Mouse (Mus musculus): ENCODE results near the gene Cct7. TPM values are rescaled to one million over a fixed set of nuclear protein-coding genes. Genes with fewer than 3 reads are reported as not detected.
A peak's percentile ranks its signal among the peaks of the same experiment; 100 is the strongest.

The Cct7 gene
- 100 to 1,000 TPM; 133 to 151 TPM for total RNA-seq (2021)

- intact Hi-C loops (cut with DNase I), result loop anchor here (10.0 kb wide), 2 partner anchors 134 to 464 kb away; partner anchors contain the start of genes Alms1, Nat8f1 and Tprkb
- peak; percentile 98 for DNase-seq (ENCODE audit: low spot score)
Observed at GRCm38 (mm10) chr6:85450697-85451663, at the start of gene Cct7. Gene Cct7, plus strand, starts transcription at chr6:85451514.

GRCm38 (mm10) chr6:85402613-85403012, 48.7 kb upstream of the Cct7 start:
- intact Hi-C loops (cut with DNase I), result no loop called here
- DNase-seq (ENCODE audit: low spot score), result peak; percentile 24

GRCm38 (mm10) chr6:85403039-85403438, 48.3 kb upstream of the Cct7 start:
- intact Hi-C loops (cut with DNase I), result no loop called here
- no peak for DNase-seq (ENCODE audit: low spot score)

- intact Hi-C loops (cut with DNase I), result no loop called here
Observed at GRCm38 (mm10) chr6:85409003-85409402, 42.3 kb upstream of the Cct7 start.

GRCm38 (mm10) chr6:85410771-85411273, 40.5 kb upstream of the Cct7 start:
- DNase-seq (ENCODE audit: low spot score), result peak; percentile 21
- intact Hi-C loops (cut with DNase I), result loop anchor here (1.0 to 5.0 kb wide), 2 partner anchors 149 to 251 kb away; no protein-coding TSS in a partner anchor

More at GRCm38 (mm10) chr6:85409003-85409402, 42.3 kb upstream of the Cct7 start:
- DNase-seq (ENCODE audit: low spot score), result no peak

- no peak for DNase-seq (ENCODE audit: low spot score)
- intact Hi-C loops (cut with DNase I), result no loop called here
Observed at GRCm38 (mm10) chr6:85415829-85416228, 35.5 kb upstream of the Cct7 start.

- intact Hi-C loops (cut with DNase I), result no loop called here
- DNase-seq (ENCODE audit: low spot score), result no peak
Observed at GRCm38 (mm10) chr6:85419150-85419549, 32.2 kb upstream of the Cct7 start.

GRCm38 (mm10) chr6:85423836-85424379, 27.4 kb upstream of the Cct7 start, which contains the start of gene Noto:
Gene Noto, plus strand, starts transcription at chr6:85423886.
- intact Hi-C loops (cut with DNase I), result no loop called here
- DNase-seq (ENCODE audit: low spot score), result no peak

- intact Hi-C loops (cut with DNase I), result no loop called here
- DNase-seq (ENCODE audit: low spot score), result no peak
Observed at GRCm38 (mm10) chr6:85431274-85431841, 20.0 kb upstream of the Cct7 start.

GRCm38 (mm10) chr6:85431842-85432431, 19.4 kb upstream of the Cct7 start, which contains the start of gene Smyd5:
Gene Smyd5, plus strand, starts transcription at chr6:85431989.
- DNase-seq (ENCODE audit: low spot score), result peak; percentile 57
- intact Hi-C loops (cut with DNase I), result no loop called here

GRCm38 (mm10) chr6:85433865-85434264, 17.4 kb upstream of the Cct7 start:
- DNase-seq (ENCODE audit: low spot score), result no peak
- intact Hi-C loops (cut with DNase I), result no loop called here

GRCm38 (mm10) chr6:85436204-85436603, 15.1 kb upstream of the Cct7 start:
- DNase-seq (ENCODE audit: low spot score), result no peak

GRCm38 (mm10) chr6:85436631-85437030, 14.7 kb upstream of the Cct7 start:
- intact Hi-C loops (cut with DNase I), result no loop called here
- no peak for DNase-seq (ENCODE audit: low spot score)

More at GRCm38 (mm10) chr6:85436204-85436603, 15.1 kb upstream of the Cct7 start:
- intact Hi-C loops (cut with DNase I), result no loop called here

GRCm38 (mm10) chr6:85441142-85441541, 10.2 kb upstream of the Cct7 start:
- intact Hi-C loops (cut with DNase I), result no loop called here
- no peak for DNase-seq (ENCODE audit: low spot score)

- intact Hi-C loops (cut with DNase I), result no loop called here
- DNase-seq (ENCODE audit: low spot score), result no peak
Observed at GRCm38 (mm10) chr6:85443488-85444233, 7.7 kb upstream of the Cct7 start.

GRCm38 (mm10) chr6:85444266-85444965, 6.9 kb upstream of the Cct7 start:
- intact Hi-C loops (cut with DNase I), result no loop called here
- DNase-seq (ENCODE audit: low spot score), result no peak

- intact Hi-C loops (cut with DNase I), result no loop called here
- no peak for DNase-seq (ENCODE audit: low spot score)
Observed at GRCm38 (mm10) chr6:85445286-85445685, 6.0 kb upstream of the Cct7 start.

- intact Hi-C loops (cut with DNase I), result no loop called here
- no peak for DNase-seq (ENCODE audit: low spot score)
Observed at GRCm38 (mm10) chr6:85447351-85447750, 4.0 kb upstream of the Cct7 start.
